Mouse (Mus musculus) adrenal gland, postnatal 4 days (tissue): Measurements from ENCODE around the gene Lrrfip1. TPM values are rescaled to one million over a fixed set of nuclear protein-coding genes. Genes with fewer than 3 reads are reported as not detected.

Experiments
- DNase-seq, 2 experiments: peaks; one replicate each; pipeline ENCODE4 v3.0.0; 2021 to 2022; ENCODE audit warnings: low spot score in 2 of 2, mixed read lengths in 2 of 2
- total RNA-seq, 2 experiments: library from RNA; stranded (reverse); gene quantifications; 2 replicates each; pipeline ENCODE4 v1.2.3; 2021

Lrrfip1 gene
- total RNA-seq, 2 experiments from 2014 or later = 54.7 to 56.7 TPM

- DNase-seq = no peak
These were observed 55.5 kb downstream of the Lrrfip1 start for GRCm38 (mm10) chr1:91054074-91054471.

- DNase-seq = no peak
These were observed 56.3 kb downstream of the Lrrfip1 start for GRCm38 (mm10) chr1:91054815-91055214.

- DNase-seq = no peak
These were observed 57.2 kb downstream of the Lrrfip1 start for GRCm38 (mm10) chr1:91055744-91056143.

GRCm38 (mm10) chr1:91056416-91056815 is 57.9 kb downstream of the Lrrfip1 start:
- no peak for DNase-seq

GRCm38 (mm10) chr1:91057311-91058245 is 59.0 kb downstream of the Lrrfip1 start:
- DNase-seq = no peak

GRCm38 (mm10) chr1:91058251-91058650 is 59.7 kb downstream of the Lrrfip1 start:
- no peak for DNase-seq

- DNase-seq = no peak
These were observed 61.5 kb downstream of the Lrrfip1 start for GRCm38 (mm10) chr1:91059792-91060604.

GRCm38 (mm10) chr1:91061105-91061504 is 62.6 kb downstream of the Lrrfip1 start:
- DNase-seq = no peak

GRCm38 (mm10) chr1:91062363-91062762 is 63.8 kb downstream of the Lrrfip1 start:
- DNase-seq = peak in 1 of 2 experiments; percentile 37

GRCm38 (mm10) chr1:91064053-91064452 is 65.5 kb downstream of the Lrrfip1 start:
- no peak for DNase-seq

GRCm38 (mm10) chr1:91064903-91065525 is 66.5 kb downstream of the Lrrfip1 start:
- DNase-seq = no peak

GRCm38 (mm10) chr1:91066061-91066460 is 67.5 kb downstream of the Lrrfip1 start:
- no peak for DNase-seq

GRCm38 (mm10) chr1:91066599-91066998 is 68.1 kb downstream of the Lrrfip1 start:
- no peak for DNase-seq

GRCm38 (mm10) chr1:91067716-91068115 is 69.2 kb downstream of the Lrrfip1 start:
- no peak for DNase-seq

- DNase-seq = no peak
These were observed 71.0 kb downstream of the Lrrfip1 start for GRCm38 (mm10) chr1:91069575-91069974.

- DNase-seq = no peak
These were observed 72.0 kb downstream of the Lrrfip1 start for GRCm38 (mm10) chr1:91070547-91070946.

GRCm38 (mm10) chr1:91071671-91072290 is 73.2 kb downstream of the Lrrfip1 start:
- DNase-seq = no peak

GRCm38 (mm10) chr1:91076946-91077345 is 78.4 kb downstream of the Lrrfip1 start:
- no peak for DNase-seq

GRCm38 (mm10) chr1:91077456-91077855 is 78.9 kb downstream of the Lrrfip1 start:
- no peak for DNase-seq

GRCm38 (mm10) chr1:91077980-91078379 is 79.4 kb downstream of the Lrrfip1 start:
- no peak for DNase-seq
